Mouse (Mus musculus) ES-E14 (cell line): ENCODE results near the gene Emc9. TPM values are rescaled to one million over a fixed set of nuclear protein-coding genes. Genes with fewer than 3 reads are reported as not detected.

Experiments
- DNase-seq: peaks from one replicate; pipeline ENCODE4 v3.0.0-alpha.2; 2013; ENCODE audit warnings: low read depth, low spot score
- H3K27ac ChIP-seq: 2 replicates; pipeline ENCODE4 v1.5.1; 2012; ENCODE audit warnings: low read depth, mild to moderate bottlenecking, low read length, moderate library complexity, mixed read lengths; ENCODE audit not compliant: poor library complexity, insufficient read depth, severe bottlenecking
- H3K36me3 ChIP-seq: 2 replicates; pipeline ENCODE4 v1.6.1; 2012; ENCODE audit warnings: mild to moderate bottlenecking, low read length, moderate library complexity, mixed read lengths; ENCODE audit not compliant: control insufficient read depth, poor library complexity, insufficient read depth, severe bottlenecking
- H3K4me1 ChIP-seq, 2 experiments: fragments of 150-350 bp in 1 of 2; sonication (generic) in 1 of 2; 2 replicates each; pipeline ENCODE4 v1.6.1; 2012; ENCODE audit warnings: low read length in 2 of 2, mild to moderate bottlenecking in 1 of 2, mixed read lengths in 1 of 2; ENCODE audit not compliant: control insufficient read depth in 2 of 2, insufficient read depth in 2 of 2, poor library complexity in 1 of 2
- H3K4me3 ChIP-seq, 2 experiments: fragments of 150-350 bp in 1 of 2; sonication (generic) in 1 of 2; 2 replicates each; pipeline ENCODE4 v1.5.1; 2012; ENCODE audit warnings: low read length in 2 of 2, low read depth in 1 of 2, mild to moderate bottlenecking in 1 of 2, mixed read lengths in 1 of 2; ENCODE audit not compliant: insufficient read depth in 1 of 2, poor library complexity in 1 of 2, severe bottlenecking in 1 of 2
- H3K9ac ChIP-seq: 2 replicates; pipeline ENCODE4 v1.6.1; 2012; ENCODE audit warnings: low read depth, mild to moderate bottlenecking, low read length, mixed read lengths; ENCODE audit not compliant: poor library complexity, insufficient read depth, severe bottlenecking
- H3K9me3 ChIP-seq: fragments of 150-350 bp; sonication (generic); 2 replicates; pipeline ENCODE4 v1.6.1; 2012; ENCODE audit warnings: low read depth, mild to moderate bottlenecking, low read length; ENCODE audit not compliant: control insufficient read depth, insufficient read depth
- CHD2 ChIP-seq: IDR thresholded peaks from 2 replicates; pipeline ENCODE4 v1.6.1; 2014; ENCODE audit warnings: mild to moderate bottlenecking, low read depth, low read length, inconsistent platforms
- HCFC1 ChIP-seq: IDR thresholded peaks from 2 replicates; pipeline ENCODE4 v1.6.1; 2012; ENCODE audit warnings: low read length, inconsistent platforms, borderline replicate concordance; ENCODE audit not compliant: insufficient read depth
- MAFK ChIP-seq: IDR thresholded peaks from 2 replicates; pipeline ENCODE4 v1.6.1; 2014; ENCODE audit warnings: mild to moderate bottlenecking, low read depth, low read length, inconsistent platforms; ENCODE audit not compliant: insufficient read depth
- ZC3H11A ChIP-seq: IDR thresholded peaks from 2 replicates; pipeline ENCODE4 v1.6.1; 2012; ENCODE audit warnings: low read depth, mild to moderate bottlenecking, inconsistent platforms, low read length, borderline replicate concordance
- ZNF384 ChIP-seq: IDR thresholded peaks from 2 replicates; pipeline ENCODE4 v1.6.1; 2012; ENCODE audit warnings: low read depth, low read length, inconsistent platforms
- in situ Hi-C, 2 experiments: fragments of 600-800 bp; cut with MboI; formaldehyde crosslinking; loops; one replicate each; pipeline ENCODE4 v1.15.1; 2025; ENCODE audit warnings: low sequenced_read_pairs in 2 of 2, inconsistent platforms in 1 of 2; ENCODE audit not compliant: unreplicated experiment in 2 of 2
- total RNA-seq: library from RNA; depleted of rRNA; stranded (reverse); fragments of 300-350 nt; gene quantifications from 2 replicates; pipeline ENCODE4 v1.2.3, GENCODE M21; 2012

The Emc9 gene
- total RNA-seq, 1 experiment = 4.9 TPM

GRCm38 (mm10) chr14:55577871-55578667, 7.0 kb downstream of the Emc9 start, which contains the start of gene Psme1:
TSS of gene Psme1 (plus strand) at chr14:55578123.
- no peak for TF ChIP-seq ZC3H11A
- no peak for TF ChIP-seq ZNF384
- TF ChIP-seq MAFK = no peak
- 0 out of 2 replicates have a peak, but pooled peaks have one; percentile 40 for TF ChIP-seq HCFC1
- TF ChIP-seq CHD2 = no peak
- DNase-seq = peak; percentile 50
- Histone ChIP-seq H3K4me1 (peaks cover 6 to 23% of the 10 kb centered on the region in 2 experiments; a peak in 3 of 4 replicates), H3K36me3 (peaks cover 13% of the 10 kb centered on the region; the same call in 1 of the 2 replicates), H3K27ac (0 out of 2 replicates have a peak within 1 kb of the TSS, but pooled peaks have one; percentile 35), H3K9ac (peak within 1 kb of the TSS; percentile 68), H3K9me3 (no peaks in the 10 kb centered on the region), H3K4me3 (peak within 1 kb of the TSS; percentile 65 to 81)
- in situ Hi-C loops = no loop called here

- H3K27ac ChIP-seq = no peak overlapping the region
- H3K9ac ChIP-seq = peak overlapping the region; percentile 4; the same call in 1 of the 2 replicates
- peaks cover 9% of the 10 kb centered on the region; the same call in 1 of the 2 replicates for H3K36me3 ChIP-seq
- no peaks in the 10 kb centered on the region for H3K9me3 ChIP-seq
- in situ Hi-C loops = no loop called here
- H3K4me1 ChIP-seq = peaks cover 6 to 17% of the 10 kb centered on the region in 2 experiments; a peak in 3 of 4 replicates
- no peak for TF ChIP-seq ZNF384
- peak overlapping the region; percentile 4 to 34; a peak in 3 of 4 replicates for H3K4me3 ChIP-seq
- no peak for DNase-seq
Observed at GRCm38 (mm10) chr14:55576376-55576775, 8.7 kb downstream of the Emc9 start.

- H3K9ac ChIP-seq = no peak overlapping the region
- H3K4me3 ChIP-seq = peak overlapping the region; percentile 7 to 28; a peak in 2 of 4 replicates
Observed at GRCm38 (mm10) chr14:55575711-55576110, 9.4 kb downstream of the Emc9 start.

GRCm38 (mm10) chr14:55575302-55575701, 9.8 kb downstream of the Emc9 start, which contains the start of gene Fitm1:
TSS of gene Fitm1 (plus strand) at chr14:55575617.
- TF ChIP-seq CHD2 (no peak), ZC3H11A (no peak), ZNF384 (no peak), MAFK (no peak), HCFC1 (no peak)
- in situ Hi-C loops = no loop called here
- H3K9ac ChIP-seq = peak within 1 kb of the TSS; percentile 4; the same call in 1 of the 2 replicates
- no peak within 1 kb of the TSS for H3K27ac ChIP-seq
- no peaks in the 10 kb centered on the region for H3K9me3 ChIP-seq
- peaks cover 6 to 12% of the 10 kb centered on the region in 2 experiments; a peak in 2 of 4 replicates for H3K4me1 ChIP-seq
- H3K4me3 ChIP-seq = peak within 1 kb of the TSS; percentile 7 to 34; a peak in 3 of 4 replicates
- peaks cover 2% of the 10 kb centered on the region; the same call in 1 of the 2 replicates for H3K36me3 ChIP-seq
- DNase-seq = no peak

More at GRCm38 (mm10) chr14:55575711-55576110, 9.4 kb downstream of the Emc9 start:
- Histone ChIP-seq H3K27ac (no peak overlapping the region), H3K4me1 (peaks cover 6 to 14% of the 10 kb centered on the region in 2 experiments; a peak in 3 of 4 replicates), H3K9me3 (no peaks in the 10 kb centered on the region), H3K36me3 (peaks cover 6% of the 10 kb centered on the region; the same call in 1 of the 2 replicates)
- no peak for DNase-seq
- TF ChIP-seq CHD2 = no peak
- no peak for TF ChIP-seq ZNF384
- no peak for TF ChIP-seq ZC3H11A
- no peak for TF ChIP-seq MAFK
- TF ChIP-seq HCFC1 = no peak
- in situ Hi-C loops = no loop called here
